Mouse (Mus musculus) thymus, postnatal 14 days (tissue): ENCODE results near the gene Adcy6.

ENCODE experiments used
- DNase-seq: peaks from one replicate; pipeline ENCODE4 v3.0.0; 2021

The Adcy6 gene

DNA sequence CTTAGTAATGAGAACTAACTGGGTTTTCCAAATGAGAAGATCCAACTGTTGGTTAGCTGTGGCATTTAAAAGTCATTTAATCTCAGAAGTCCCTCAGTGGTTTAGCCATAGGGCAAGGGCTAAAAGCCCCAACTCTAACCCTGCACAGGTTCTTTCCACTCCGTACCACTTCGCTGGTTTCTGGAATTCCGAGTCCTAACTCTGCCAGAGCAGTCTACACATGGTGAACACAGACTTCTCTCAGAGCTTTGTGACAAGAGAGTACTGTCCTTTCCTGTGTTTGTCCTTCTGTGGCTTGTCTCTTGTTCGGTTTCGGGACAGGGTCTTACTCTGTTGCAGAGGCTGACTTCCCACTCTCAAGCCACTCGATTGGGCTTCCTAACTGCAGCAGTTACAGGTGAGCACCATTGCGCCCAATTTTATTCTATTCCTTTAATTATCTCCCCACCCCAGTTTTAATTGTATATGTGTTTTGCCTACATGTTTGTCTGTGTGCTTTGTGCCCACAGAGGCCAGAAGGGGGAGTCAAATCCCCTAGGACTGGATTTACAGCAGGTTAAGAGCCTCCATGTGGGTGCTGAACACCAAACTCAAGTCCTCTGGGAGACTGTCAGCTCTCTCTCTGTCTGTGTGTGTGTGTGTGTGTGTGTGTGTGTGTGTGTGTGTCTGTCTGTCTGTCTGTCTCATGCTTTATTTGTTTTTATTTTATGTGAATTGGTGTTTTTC lies 16.8 kb upstream of the Adcy6 start:
- DNase-seq = no peak

DNA sequence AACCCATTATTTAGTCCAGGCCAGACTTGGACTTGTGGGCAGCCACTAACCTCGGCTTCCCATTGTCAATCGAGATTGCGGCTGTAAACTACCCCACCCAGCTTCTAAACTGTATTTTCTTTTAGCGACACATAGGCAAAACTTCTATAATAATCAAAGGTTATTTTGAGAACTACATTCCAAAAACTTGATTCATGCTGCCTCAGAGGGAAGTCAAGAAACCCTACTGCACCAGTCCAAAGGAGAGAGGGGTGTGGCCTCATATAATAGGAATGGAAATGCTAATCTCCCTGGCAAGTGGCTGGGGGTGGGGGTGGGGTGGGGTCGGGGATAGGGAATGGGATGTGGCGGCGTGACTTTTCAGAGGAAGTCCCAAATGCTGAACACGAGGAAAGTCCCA lies 16.2 kb upstream of the Adcy6 start:
- no peak for DNase-seq

DNA sequence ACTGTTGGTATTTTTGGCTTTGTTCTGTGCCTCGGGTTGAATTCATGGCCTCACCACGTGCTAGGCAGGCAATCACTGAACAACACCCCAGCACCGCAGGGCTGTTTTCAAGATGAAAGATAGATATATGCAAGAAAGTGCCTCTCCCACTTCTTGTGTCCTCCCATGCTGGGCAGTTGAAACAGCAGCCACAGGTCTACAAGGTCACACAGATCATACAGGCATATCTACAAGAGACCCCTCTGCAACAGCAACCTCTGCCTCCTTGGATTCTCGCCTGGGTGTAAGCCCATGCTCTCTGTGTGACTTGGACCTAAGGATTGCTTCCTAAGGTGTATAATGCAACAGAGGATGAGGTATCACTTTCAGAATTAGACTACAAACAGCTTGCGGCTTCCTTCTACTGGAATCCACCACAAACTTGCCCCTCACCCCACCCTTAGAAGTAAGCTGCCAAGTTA lies 13.5 kb upstream of the Adcy6 start:
- peak; percentile 43 for DNase-seq

DNA sequence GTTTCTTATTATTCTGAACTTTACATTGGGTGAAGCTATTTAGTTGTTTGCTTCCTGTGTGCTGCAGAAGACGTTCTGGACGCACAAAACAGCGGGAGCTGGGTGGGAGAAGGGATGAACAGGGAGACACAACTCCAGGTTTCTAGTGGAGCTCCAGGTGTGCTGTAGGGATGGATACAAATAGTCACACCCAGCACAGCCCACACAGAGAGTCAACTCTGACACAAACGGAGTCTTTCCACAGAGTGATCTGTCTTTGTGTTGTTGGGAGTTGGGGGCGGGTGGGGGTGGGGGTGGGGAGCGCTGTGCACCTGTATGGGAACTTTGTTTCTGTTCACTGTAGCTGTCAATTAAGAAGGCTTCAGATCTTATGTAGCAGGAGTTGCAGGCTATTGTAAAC lies 12.8 kb upstream of the Adcy6 start:
- peak; percentile 30 for DNase-seq

DNA sequence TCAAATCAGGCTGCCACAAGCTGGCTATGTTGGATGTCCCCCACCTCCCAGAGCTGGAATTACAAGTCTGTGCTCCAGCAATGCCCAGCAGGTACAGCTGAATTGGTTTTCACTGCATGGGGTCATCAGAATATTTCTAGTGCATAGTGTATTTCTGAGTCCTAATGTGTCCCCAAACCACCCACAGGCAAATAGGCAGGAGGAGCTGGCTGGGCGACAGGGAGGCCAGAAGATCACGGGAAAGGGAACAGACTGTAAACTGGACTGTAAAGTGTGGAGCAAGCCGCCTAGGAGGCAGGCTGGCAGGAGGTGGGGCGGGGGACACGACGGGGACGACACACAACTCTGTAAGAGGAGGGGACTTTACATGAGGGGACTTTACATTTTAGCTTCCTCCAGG lies 12.3 kb upstream of the Adcy6 start:
- DNase-seq = peak; percentile 44

DNA sequence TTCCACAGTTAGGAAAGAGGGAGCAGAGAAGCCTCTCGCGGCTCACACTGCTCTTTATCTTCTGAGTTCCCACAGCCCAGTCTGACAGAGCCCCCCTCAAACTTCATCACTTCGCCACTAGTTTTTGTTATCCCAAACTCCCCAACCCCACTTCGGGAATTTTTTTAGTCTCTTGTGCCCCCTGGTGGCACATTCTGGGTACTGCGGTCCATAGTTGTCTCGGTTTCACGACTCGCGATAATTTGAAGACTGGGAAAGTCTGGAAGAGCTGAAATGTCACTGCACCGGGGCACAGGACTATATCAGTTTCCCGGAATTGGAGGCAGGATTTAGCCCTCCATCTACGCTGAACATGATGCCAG lies 7.3 kb upstream of the Adcy6 start:
- peak; percentile 76 for DNase-seq

DNA sequence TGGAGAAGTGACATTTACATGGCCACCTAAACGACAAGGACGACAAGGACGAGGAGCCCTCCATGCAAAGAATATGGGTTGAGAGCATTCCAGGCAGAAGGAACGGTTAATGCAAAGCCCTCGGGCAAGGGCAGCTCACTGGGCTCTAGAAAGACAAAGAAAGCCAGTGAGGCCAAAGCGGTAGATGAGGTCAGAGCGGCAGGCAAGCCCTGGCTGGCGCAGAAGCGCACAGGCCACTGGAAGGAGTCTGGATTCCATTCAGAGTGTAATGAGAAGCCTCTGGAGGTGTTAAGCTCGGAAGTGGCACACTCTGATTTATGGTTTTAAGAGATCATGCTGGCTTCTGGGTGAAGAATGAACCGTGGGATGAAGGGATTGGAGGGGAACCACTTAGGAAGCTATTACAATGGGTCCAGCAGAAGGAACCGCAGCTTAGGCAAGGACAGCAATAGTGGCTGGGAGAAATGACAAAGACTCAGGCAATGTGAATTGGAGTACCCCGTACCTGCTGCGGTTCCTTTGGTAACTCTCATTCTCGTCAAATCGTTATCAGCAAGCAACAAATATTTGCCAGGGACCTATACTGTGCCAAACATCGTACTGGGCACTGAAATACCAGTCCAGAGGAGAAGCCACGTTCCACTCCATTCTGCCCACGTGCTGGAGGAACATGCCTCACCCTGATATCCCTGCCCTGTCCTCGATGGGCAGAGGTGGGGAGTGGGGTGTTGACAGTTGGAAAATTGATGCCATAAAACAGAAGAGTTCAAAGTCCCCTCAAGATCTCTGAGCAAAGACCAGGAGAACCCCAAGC lies 6.7 kb upstream of the Adcy6 start:
- no peak for DNase-seq

DNA sequence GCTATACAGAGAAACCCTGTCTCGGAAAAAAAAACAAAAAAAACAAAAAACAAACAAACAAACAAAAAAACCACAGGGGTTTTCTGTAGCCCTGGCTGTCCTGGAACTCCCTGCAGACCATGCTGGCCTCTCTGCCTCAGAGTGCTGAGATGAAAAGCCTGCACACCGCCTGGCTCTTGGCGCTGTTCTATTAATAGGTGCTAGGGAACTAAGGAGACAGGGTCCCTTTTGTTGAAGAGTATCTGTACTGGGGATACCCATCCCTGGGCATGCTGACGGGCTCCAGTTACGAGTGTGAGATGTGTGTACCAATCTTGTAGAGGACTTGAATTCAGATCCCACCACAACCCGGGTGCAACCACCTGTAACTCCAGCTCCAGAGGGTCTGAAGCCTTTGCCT lies 5.9 kb upstream of the Adcy6 start:
- DNase-seq = no peak

DNA sequence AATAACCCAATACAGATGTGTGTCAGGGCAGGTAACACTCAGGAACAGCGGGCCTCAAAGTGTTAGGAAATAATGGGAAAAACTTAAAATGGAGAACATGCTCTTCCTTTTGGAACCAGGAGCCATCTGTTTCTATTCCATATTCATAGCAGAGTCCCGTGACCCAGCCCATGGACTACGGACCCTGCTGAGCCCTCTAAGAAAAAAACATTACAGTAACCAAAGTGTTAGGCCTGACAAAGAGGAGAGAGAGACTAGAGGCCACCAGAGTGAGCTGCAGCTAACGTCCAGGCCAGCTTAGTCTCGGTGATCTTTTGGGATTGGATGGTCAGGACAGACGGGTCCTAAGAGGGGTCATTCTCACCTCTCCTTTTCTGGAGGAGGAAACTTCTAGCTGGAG lies 5.1 kb upstream of the Adcy6 start:
- no peak for DNase-seq

DNA sequence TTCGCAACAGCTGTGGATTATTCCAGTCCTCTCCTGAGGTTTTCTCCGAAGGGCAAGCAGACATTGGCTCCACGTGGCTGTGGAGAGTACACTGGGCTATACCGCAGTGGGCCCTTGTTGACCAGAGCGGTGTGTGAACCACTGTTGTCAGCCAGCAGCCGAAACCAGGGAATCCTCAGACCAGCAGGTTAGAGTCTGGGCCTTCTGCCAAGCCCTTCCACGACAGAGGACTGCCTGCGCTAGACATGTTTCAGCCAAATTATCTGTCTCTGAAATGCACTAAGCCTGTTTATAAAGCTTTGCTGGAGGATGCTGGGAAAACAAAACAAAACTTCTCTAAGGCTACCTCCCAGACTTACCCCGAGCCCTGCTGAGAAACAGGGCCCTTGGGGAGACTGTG lies 4.7 kb upstream of the Adcy6 start:
- no peak for DNase-seq

DNA sequence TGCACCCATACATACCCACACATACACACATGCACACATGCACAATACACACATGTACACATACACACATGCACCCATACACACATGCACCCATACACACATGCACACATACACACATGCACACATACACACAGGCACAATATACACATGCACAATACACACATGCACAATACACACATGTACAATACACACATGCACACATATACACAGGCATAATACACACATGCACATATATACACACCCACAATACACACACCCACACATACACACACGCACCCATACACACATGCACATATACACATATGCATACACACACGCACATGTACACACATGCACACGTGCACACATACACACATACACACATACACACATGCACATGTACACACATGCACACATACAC lies 2.4 kb upstream of the Adcy6 start:
- DNase-seq = no peak

DNA sequence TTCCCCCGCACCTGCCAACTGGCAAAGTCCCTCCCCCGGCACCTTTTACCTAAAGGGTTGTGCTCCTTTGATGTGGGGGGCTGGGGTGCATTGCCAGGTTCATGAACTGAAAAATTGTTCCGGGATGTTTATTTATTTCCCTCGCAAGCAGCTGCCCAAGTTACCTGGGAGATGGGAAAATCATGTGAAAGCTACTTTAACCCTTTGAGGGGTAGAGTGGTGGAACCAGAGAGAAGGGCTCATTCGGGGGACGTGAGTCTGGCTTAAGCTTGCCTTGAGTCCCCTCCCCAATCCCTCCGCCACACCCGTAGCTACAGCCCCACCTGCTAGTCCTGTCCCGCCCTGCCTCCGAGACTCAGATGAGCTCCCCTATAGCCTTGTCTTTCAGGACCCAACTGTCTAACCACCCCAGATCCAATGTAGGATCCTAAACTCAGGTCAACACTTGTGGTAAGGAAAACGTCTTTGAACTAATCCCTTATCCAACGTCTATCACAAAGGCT lies 306 bp upstream of the Adcy6 start:
- DNase-seq = peak; percentile 63

DNA sequence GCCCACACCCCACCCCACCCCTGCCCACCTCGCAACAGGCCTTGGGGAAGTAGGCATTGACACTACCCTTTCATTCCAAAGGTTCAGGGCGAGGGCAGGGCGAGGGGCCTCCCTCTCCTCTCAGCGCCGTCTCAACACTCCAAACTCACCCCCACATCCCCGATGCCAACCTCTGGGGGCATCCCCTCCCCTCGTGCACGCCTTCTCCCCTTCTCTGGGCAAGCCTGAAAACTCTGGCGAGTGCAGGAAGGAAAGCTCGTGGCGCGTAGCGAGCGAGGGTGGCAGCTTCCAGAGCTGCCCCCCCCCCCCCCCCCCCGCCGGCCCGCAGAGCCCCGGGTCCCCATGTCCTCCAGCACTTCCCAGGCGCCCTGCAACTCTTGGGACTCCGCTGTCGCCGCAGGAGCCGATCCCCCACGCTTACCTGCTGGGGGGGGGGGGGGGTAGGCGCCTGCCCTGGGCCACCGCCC lies 1.1 kb downstream of the Adcy6 start:
- peak; percentile 66 for DNase-seq

DNA sequence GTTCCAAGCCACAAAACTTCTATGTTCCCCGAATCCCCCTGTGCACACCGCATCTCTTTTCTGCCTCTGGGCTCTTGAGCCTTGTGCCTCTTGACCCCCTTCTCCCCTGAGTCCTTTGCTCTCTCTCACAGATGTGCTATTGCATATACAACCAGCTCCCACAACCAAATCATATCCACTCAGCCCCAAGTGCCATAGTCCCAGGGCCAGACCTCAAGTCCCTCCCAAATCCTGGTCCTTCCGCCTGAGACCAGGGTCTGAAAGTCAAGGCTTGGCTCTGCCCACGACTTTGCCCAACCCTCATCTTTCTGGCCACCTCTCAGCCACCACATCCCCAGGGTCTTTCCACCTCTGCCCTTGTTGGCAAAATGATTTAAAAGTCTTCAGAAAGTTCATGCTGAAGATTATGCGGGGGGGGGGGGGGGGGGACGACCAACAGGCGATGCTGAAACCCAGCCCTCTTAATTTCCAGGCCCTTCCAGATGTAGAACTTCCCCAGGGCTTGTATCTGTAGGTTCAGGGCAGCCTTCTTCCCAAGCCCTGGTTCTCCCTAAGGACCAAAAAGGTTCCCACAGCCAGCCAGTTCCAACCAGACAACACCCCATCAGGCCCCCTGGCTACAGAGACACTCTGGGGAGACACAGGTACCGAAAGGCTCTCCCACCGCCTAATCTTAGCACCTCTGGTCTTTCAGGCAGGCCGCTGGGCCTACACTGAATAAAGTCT lies 1.7 kb downstream of the Adcy6 start:
- no peak for DNase-seq

DNA sequence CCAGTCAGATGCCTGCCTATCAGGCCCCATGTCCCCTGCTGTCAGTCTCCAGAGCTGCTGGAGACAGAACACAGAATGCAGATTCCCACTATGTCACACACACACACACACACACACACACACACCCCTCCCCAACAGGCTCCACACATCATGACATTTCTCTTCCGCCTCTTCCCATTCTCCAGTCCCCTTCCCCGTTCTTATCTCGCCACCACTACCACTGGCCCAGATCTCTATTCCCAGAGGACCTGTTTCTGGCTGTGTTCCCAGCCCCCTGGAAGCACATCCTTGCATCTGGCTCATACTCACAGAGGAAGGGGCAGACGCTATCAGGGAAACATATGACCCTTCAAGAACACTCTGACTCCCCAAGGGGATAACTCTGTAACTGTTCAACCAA lies 2.3 kb downstream of the Adcy6 start:
- no peak for DNase-seq

DNA sequence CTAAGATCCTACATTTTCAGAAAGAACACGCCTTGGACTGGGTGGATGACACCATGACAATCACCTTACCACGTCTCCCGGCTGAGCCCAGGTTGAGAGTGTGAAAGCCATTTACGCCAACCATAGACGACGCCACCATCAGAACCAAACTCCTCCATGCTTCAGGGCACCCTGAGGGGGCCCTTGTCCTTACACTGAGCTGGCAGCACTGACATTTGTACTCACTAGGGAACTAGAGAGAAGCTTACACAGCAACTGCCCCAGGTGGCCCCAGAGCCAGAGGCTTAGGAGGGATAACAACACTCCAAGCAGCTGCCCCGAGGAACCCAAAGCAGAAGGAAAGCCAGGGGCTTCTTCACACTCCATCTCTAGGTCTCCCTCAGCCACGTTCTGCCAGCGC lies 3.1 kb downstream of the Adcy6 start:
- DNase-seq = no peak

DNA sequence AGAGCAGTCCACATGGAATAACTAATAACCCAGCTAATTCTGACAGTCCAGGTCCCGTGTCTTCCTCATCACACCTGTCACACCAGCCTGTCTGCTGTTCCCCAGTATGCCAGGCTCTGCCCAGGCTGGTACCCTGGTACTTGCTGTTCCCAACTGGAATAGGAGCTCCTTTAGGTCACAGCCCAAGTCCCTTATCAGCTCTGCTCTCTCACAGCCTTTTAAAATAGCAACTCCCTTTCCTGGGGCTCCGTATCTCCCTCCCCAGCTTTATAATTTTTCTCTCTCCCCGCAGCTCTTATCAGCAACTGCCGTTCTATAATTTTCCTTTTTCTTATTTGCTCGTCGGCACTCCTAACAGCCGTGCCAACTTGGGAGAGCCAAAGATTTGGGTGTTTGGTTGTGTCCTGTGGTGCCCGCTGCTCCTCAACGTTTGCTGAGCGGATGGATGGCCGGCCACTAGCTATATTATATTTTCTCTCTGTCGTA lies 3.8 kb downstream of the Adcy6 start:
- no peak for DNase-seq

DNA sequence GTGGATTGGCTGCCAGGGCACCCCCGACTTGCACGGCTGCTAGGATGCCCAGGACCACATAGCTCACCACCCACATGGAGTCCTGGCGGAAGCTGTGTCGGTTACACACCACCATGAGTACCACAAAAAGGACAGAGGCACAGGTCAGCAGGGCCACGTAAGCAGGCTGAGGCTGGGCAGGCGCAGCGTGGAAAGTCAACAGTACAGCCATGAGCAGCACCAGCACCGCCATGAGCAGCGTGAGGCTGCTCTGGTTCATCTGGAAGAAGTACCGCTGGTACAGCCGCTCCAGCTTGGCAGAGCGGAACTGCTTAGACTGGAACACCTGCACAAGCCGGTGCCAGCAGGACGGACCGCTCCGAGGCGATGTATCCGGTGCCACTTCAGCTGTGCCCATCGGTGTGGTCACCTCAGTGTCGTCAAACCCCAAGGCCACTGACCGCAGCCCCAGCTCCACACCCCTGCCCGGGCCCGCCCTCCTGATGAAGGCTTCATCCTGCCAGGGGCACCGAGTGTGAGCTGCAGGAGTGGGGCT lies 5.8 kb downstream of the Adcy6 start:
- no peak for DNase-seq

DNA sequence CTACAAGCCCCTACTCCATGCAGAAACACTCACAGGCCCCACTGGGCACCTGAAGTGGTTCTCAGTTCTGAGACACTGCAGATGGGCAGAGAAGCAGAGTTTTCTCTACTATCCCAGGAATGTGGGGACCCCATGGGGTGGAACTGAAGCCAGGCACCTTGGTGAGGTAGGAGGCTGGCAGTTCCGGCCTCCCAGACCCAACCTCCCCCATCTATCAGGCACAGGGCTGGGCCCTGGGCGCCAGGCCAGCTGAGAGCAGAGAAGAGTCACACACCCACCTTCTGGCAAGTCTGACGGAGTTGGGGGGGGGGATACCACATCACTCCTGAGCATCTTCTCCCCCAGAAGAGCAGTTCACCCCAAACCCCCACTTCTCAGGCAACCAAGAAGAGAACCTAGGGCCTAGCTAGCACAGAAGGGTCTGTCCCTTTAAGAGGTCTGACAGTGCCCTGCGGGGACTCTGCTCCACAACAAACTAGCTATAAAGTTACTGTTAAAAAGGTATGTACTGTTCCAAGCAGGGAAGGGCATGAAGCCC lies 6.9 kb downstream of the Adcy6 start:
- DNase-seq = no peak

DNA sequence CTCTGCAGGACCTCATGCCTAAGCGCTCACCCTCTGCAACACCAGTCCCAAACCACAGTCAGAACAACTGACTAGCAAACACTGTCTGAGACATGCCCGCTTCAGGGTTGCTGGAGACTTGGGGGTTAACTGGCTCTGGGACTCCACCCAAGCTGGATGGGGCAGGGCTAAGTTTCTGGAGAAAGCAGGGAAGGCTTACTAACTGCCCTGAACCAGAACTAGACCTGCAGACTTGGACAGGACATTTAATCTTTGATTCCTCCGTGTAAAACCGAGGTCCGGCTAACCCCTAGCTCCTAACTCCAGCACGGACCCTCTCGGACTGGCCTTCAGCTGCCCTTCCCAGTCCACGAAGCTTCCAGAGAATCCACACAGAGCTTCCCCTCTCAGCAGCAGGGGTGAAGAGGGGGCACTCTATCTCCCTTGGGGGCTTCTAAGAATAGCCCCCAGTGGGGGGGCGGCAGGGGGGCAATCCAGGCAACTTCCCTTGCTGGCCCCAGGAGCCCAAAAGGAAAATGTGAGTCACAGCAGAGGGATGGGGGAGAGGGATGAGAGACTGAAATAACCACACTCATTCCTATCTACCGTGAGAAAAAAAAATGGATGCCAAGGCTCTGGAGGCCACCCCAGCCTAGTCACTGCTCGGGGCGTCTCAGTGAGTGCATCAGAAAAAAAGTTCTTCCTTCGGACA lies 7.5 kb downstream of the Adcy6 start:
- DNase-seq = no peak

DNA sequence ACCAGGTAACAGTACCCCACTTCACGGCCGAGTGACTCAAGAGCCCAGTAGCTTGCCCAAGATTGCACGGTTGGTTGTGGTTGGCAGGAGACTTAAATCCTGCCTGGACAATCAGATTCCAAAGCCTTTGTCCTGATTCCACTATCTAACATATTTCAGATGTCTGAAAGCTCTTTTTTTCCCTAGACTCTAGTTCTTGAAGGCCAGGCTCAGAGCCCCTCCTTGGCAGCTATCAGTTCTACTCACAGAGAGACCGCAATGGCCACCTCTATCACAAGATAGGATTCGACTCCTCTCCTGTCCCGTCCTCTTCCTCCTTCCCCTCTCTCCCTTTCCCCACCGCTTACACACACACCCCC lies 8.1 kb downstream of the Adcy6 start:
- no peak for DNase-seq

DNA sequence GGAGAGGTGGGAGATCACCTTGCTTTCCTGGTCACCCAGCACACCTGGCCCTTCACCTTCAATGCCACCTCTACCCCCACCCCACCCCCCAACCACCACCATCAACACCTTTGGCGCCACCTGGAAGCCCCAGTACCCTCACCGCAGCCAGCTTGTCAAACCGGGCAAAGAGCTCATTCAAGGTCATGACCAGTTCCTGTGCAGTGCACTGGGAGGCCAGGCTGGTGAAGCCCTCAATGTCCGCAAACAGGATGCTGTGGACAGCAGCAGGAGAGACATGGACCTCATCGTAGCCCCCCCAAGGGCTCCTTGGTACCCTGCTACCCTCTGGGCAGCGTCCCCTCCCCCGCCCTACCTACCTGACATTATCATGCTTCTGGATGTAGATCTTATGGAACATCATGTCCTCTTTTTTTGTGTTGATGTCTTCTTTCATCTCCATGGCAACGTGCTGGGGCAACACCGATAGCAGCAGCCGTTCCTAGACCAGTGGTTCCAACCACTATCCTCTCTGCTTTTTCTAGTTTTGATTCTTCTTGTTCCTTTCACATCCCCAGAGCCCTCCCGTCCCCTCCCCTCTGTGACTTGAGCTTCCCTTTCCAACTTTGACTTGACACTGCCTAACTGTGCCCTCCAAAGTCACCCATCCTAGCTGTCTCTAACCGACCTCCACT lies 9.7 kb downstream of the Adcy6 start:
- DNase-seq = no peak
